Mouse (Mus musculus): ENCODE results near the gene Mxd4.

DNA sequence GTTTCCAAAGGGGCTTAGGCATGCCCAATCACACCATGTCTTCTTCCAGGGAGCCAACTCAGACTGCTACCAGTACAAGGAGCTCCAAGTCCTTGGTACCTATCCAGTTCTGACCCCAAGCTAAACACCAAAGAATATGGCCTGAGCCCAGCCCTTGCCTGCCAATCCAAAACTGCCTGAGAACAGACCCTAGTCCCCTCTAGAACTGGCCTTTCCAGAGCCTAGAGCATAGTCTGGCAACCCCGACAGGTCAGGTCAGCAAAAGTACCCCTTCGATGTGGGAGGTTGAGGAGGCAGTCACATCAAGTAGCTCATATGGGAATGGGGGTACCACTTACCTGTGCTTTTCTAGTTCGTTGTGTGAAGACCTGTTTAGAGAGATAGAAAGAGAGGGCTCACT, 3.5 kb downstream of the Mxd4 start:
- TF ChIP-seq CTCF (IDR thresholded peaks at IDR 0.05; ENCODE audit: low read depth, low read length) (no peak), POLR2A (IDR thresholded peaks at IDR 0.05; ENCODE audit: extremely low read depth, insufficient read depth, low read length) (no peak)

Data from liver, adult 2 months (tissue).